Mouse (Mus musculus) liver, embryonic 16.5 days (tissue): ENCODE measurements around the gene Dmp1. TPM values are rescaled to one million over a fixed set of nuclear protein-coding genes. Genes with fewer than 3 reads are reported as not detected.

Source experiments
- ATAC-seq: fragments of 200-750 bp; cut with Nextera tagmentation; 2 replicates; pipeline ENCODE4 v1.8.0; 2017; ENCODE audit warnings: low read depth, mild to moderate bottlenecking, moderate number of reproducible peaks, moderate library complexity
- H3K27ac ChIP-seq: fragments of 300-500 bp; sonication (generic); 2 replicates; pipeline ENCODE4 v1.5.1; 2014; ENCODE audit warnings: mild to moderate bottlenecking, low read length
- H3K27me3 ChIP-seq: fragments of 300-500 bp; sonication (generic); 2 replicates; pipeline ENCODE4 v1.6.1; 2014; ENCODE audit warnings: low read depth, low read length, mixed read lengths; ENCODE audit not compliant: control insufficient read depth, insufficient read depth
- H3K36me3 ChIP-seq: fragments of 300-500 bp; sonication (generic); 2 replicates; pipeline ENCODE4 v1.6.1; 2014; ENCODE audit warnings: mild to moderate bottlenecking; ENCODE audit not compliant: control insufficient read depth, insufficient read depth
- H3K4me1 ChIP-seq: fragments of 300-500 bp; sonication (generic); 2 replicates; pipeline ENCODE4 v1.6.1; 2014; ENCODE audit warnings: low read depth, low read length, mixed read lengths; ENCODE audit not compliant: control insufficient read depth
- H3K4me2 ChIP-seq: fragments of 300-500 bp; sonication (generic); 2 replicates; pipeline ENCODE4 v1.6.1; 2014; ENCODE audit warnings: low read depth, low read length, mixed read lengths
- H3K4me3 ChIP-seq: fragments of 300-500 bp; sonication (generic); 2 replicates; pipeline ENCODE4 v1.5.1; 2014; ENCODE audit warnings: low read depth, mild to moderate bottlenecking, low read length
- H3K9ac ChIP-seq: fragments of 300-500 bp; sonication (generic); 2 replicates; pipeline ENCODE4 v1.6.1; 2014; ENCODE audit warnings: low read depth, low read length
- H3K9me3 ChIP-seq: fragments of 300-500 bp; sonication (generic); replicated peaks from 2 replicates; pipeline ENCODE4 v1.6.1; 2016; ENCODE audit warnings: low read length; ENCODE audit not compliant: control insufficient read depth
- WGBS: fragments of 180-500 bp; shearing (Covaris S2); extraction: QIAGEN DNeasy Blood & Tissue Kit; methylation state at CpG from one replicate; pipeline ENCODE4 v1.1.7; 2014; ENCODE audit not compliant: insufficient replicate concordance; 5-methylcytosine and 5-hydroxymethylcytosine counted together
- polyA plus RNA-seq: library from polyadenylated mRNA; unstranded; fragments of >200 nt; fragmentation: Nextera tagmentation; extraction: Ambion mirVana; gene quantifications from 2 replicates; pipeline ENCODE4 v1.2.1, GENCODE M21; 2015

The Dmp1 gene
- polyA plus RNA-seq, 1 experiment from 2014 or later: not detected

GRCm38 (mm10) chr5:104187281-104187680 is 15.1 kb upstream of the Dmp1 start:
- no peak for ATAC-seq
- Histone ChIP-seq H3K27ac (no peak overlapping the region), H3K36me3 (no peaks in the 10 kb centered on the region), H3K9ac (no peak overlapping the region), H3K4me2 (no peak overlapping the region), H3K9me3 (no peaks in the 10 kb centered on the region), H3K4me1 (no peaks in the 10 kb centered on the region), H3K27me3 (no peaks in the 10 kb centered on the region), H3K4me3 (no peak overlapping the region)
- 63% methylated on average over 3 of the region's 3 CpGs for WGBS

- no peaks in the 10 kb centered on the region for H3K36me3 ChIP-seq
- no peaks in the 10 kb centered on the region; the same call in 1 of the 2 replicates for H3K9me3 ChIP-seq
- H3K27me3 ChIP-seq: no peaks in the 10 kb centered on the region
- ATAC-seq: no peak
- no peak overlapping the region for H3K27ac ChIP-seq
- 83% methylated on average over 1 of the region's 1 CpGs for WGBS
- no peak overlapping the region for H3K4me3 ChIP-seq
- H3K4me1 ChIP-seq: no peaks in the 10 kb centered on the region
- no peak overlapping the region for H3K4me2 ChIP-seq
- no peak overlapping the region for H3K9ac ChIP-seq
These were observed 7.3 kb upstream of the Dmp1 start for GRCm38 (mm10) chr5:104195086-104195485.

GRCm38 (mm10) chr5:104201153-104201950 is 1.1 kb upstream of the Dmp1 start:
- Histone ChIP-seq H3K4me2 (no peak overlapping the region), H3K9ac (no peak overlapping the region), H3K4me3 (no peak overlapping the region), H3K27me3 (no peaks in the 10 kb centered on the region), H3K27ac (no peak overlapping the region), H3K36me3 (no peaks in the 10 kb centered on the region), H3K4me1 (no peaks in the 10 kb centered on the region), H3K9me3 (no peaks in the 10 kb centered on the region)
- ATAC-seq: no peak
- WGBS: 71% methylated on average over 12 of the region's 12 CpGs

GRCm38 (mm10) chr5:104212531-104212930 is 10.1 kb downstream of the Dmp1 start:
- Histone ChIP-seq H3K4me3 (no peak overlapping the region), H3K27me3 (no peaks in the 10 kb centered on the region), H3K9ac (no peak overlapping the region), H3K4me2 (no peak overlapping the region), H3K4me1 (no peaks in the 10 kb centered on the region), H3K9me3 (no peaks in the 10 kb centered on the region), H3K27ac (no peak overlapping the region), H3K36me3 (no peaks in the 10 kb centered on the region)
- 71% methylated on average over 11 of the region's 11 CpGs for WGBS
- no peak for ATAC-seq

GRCm38 (mm10) chr5:104218926-104219325 is 16.5 kb downstream of the Dmp1 start:
- Histone ChIP-seq H3K27ac (no peak overlapping the region), H3K27me3 (no peaks in the 10 kb centered on the region), H3K9me3 (no peaks in the 10 kb centered on the region), H3K4me2 (no peak overlapping the region), H3K4me3 (no peak overlapping the region), H3K4me1 (no peaks in the 10 kb centered on the region), H3K9ac (no peak overlapping the region), H3K36me3 (no peaks in the 10 kb centered on the region)
- ATAC-seq: no peak
- 23% methylated on average over 5 of the region's 5 CpGs for WGBS

- H3K36me3 ChIP-seq: no peaks in the 10 kb centered on the region
- H3K9ac ChIP-seq: no peak overlapping the region
- 34% methylated on average over 3 of the region's 3 CpGs for WGBS
- no peak overlapping the region for H3K4me2 ChIP-seq
- H3K27ac ChIP-seq: no peak overlapping the region
- no peaks in the 10 kb centered on the region for H3K4me1 ChIP-seq
- H3K9me3 ChIP-seq: no peaks in the 10 kb centered on the region
- no peaks in the 10 kb centered on the region for H3K27me3 ChIP-seq
- H3K4me3 ChIP-seq: no peak overlapping the region
- no peak for ATAC-seq
These were observed 21.9 kb downstream of the Dmp1 start for GRCm38 (mm10) chr5:104224299-104224698.

- no peak for ATAC-seq
- H3K4me3 ChIP-seq: no peak overlapping the region
- no peak overlapping the region for H3K4me2 ChIP-seq
- no peaks in the 10 kb centered on the region for H3K27me3 ChIP-seq
- H3K27ac ChIP-seq: no peak overlapping the region
- no peaks in the 10 kb centered on the region for H3K4me1 ChIP-seq
- no peaks in the 10 kb centered on the region for H3K36me3 ChIP-seq
- H3K9ac ChIP-seq: no peak overlapping the region
- H3K9me3 ChIP-seq: no peaks in the 10 kb centered on the region
These were observed 22.3 kb downstream of the Dmp1 start for GRCm38 (mm10) chr5:104224750-104225149.

- no peaks in the 10 kb centered on the region for H3K36me3 ChIP-seq
These were observed 26.1 kb downstream of the Dmp1 start for GRCm38 (mm10) chr5:104228497-104228896.

GRCm38 (mm10) chr5:104236741-104237140 is 34.3 kb downstream of the Dmp1 start:
- Histone ChIP-seq H3K4me2 (no peak overlapping the region), H3K4me3 (no peak overlapping the region), H3K27me3 (no peaks in the 10 kb centered on the region), H3K4me1 (no peaks in the 10 kb centered on the region), H3K9ac (no peak overlapping the region), H3K9me3 (no peaks in the 10 kb centered on the region), H3K36me3 (no peaks in the 10 kb centered on the region), H3K27ac (no peak overlapping the region)
- no peak for ATAC-seq
- 65% methylated on average over 8 of the region's 8 CpGs for WGBS

More at GRCm38 (mm10) chr5:104228497-104228896, 26.1 kb downstream of the Dmp1 start:
- H3K27me3 ChIP-seq: no peaks in the 10 kb centered on the region
- H3K27ac ChIP-seq: no peak overlapping the region
- H3K9me3 ChIP-seq: no peaks in the 10 kb centered on the region
- no peak overlapping the region for H3K4me3 ChIP-seq
- H3K4me1 ChIP-seq: no peaks in the 10 kb centered on the region
- no peak overlapping the region for H3K9ac ChIP-seq
- ATAC-seq: no peak
- H3K4me2 ChIP-seq: no peak overlapping the region
- 44% methylated on average over 1 of the region's 1 CpGs for WGBS
